Mouse (Mus musculus) MEL (cell line): ENCODE results near the gene Cldn1.

Source experiments
- CTCF ChIP-seq, 3 experiments: IDR thresholded peaks in 2 of 3; conservative IDR thresholded peaks in 1 of 3; 2 replicates each; pipeline ENCODE4 v1.5.1; 2011 to 2012; ENCODE audit warnings: low read length in 3 of 3, low read depth in 2 of 3, mild to moderate bottlenecking in 2 of 3, improper control_type of control experiment in 1 of 3, inconsistent platforms in 1 of 3, mixed read lengths in 1 of 3, moderate library complexity in 1 of 3; ENCODE audit not compliant: control insufficient read depth in 1 of 3, insufficient read depth in 1 of 3, poor library complexity in 1 of 3, severe bottlenecking in 1 of 3
- E2F4 ChIP-seq: IDR thresholded peaks from 2 replicates; pipeline ENCODE4 v1.6.1; 2011; ENCODE audit warnings: low read depth, low read length, improper control_type of control experiment, borderline replicate concordance
- GATA1 ChIP-seq: IDR thresholded peaks from 2 replicates; pipeline ENCODE4 v1.6.1; 2011; ENCODE audit warnings: low read depth, low read length, improper control_type of control experiment
- HCFC1 ChIP-seq: IDR thresholded peaks from 2 replicates; pipeline ENCODE4 v1.6.1; 2012; ENCODE audit warnings: low read depth, mild to moderate bottlenecking, inconsistent platforms, low read length, improper control_type of control experiment, moderate library complexity
- JUND ChIP-seq: IDR thresholded peaks from 2 replicates; pipeline ENCODE4 v1.6.1; 2011; ENCODE audit warnings: low read depth, mild to moderate bottlenecking, improper control_type of control experiment, low read length
- MAFK ChIP-seq: IDR thresholded peaks from 2 replicates; pipeline ENCODE4 v1.6.1; 2011; ENCODE audit warnings: low read depth, mild to moderate bottlenecking, low read length, improper control_type of control experiment, borderline replicate concordance
- MAZ ChIP-seq: IDR thresholded peaks from 2 replicates; pipeline ENCODE4 v1.6.1; 2012; ENCODE audit warnings: low read depth, mild to moderate bottlenecking, inconsistent platforms, low read length, improper control_type of control experiment
- POLR2A ChIP-seq, 2 experiments: IDR thresholded peaks; 2 replicates each; pipeline ENCODE4 v1.6.1; 2011 to 2012; ENCODE audit warnings: low read length in 2 of 2, mild to moderate bottlenecking in 2 of 2, control low read depth in 1 of 2, improper control_type of control experiment in 1 of 2, low read depth in 1 of 2, moderate library complexity in 1 of 2; ENCODE audit not compliant: control insufficient read depth in 1 of 2, insufficient read depth in 1 of 2, poor library complexity in 1 of 2
- POLR2AphosphoS2 ChIP-seq: IDR thresholded peaks from 2 replicates; pipeline ENCODE4 v1.6.1; 2011; ENCODE audit warnings: low read length, improper control_type of control experiment
- SIN3A ChIP-seq: IDR thresholded peaks from 2 replicates; pipeline ENCODE4 v1.6.1; 2012; ENCODE audit warnings: low read length, improper control_type of control experiment, inconsistent platforms
- SMC3 ChIP-seq: IDR thresholded peaks from 2 replicates; pipeline ENCODE4 v1.6.1; 2011; ENCODE audit warnings: low read depth, low read length, improper control_type of control experiment
- USF1 ChIP-seq: IDR thresholded peaks from 2 replicates; pipeline ENCODE4 v1.6.1; 2014; ENCODE audit warnings: low read depth, mild to moderate bottlenecking, inconsistent platforms, low read length, improper control_type of control experiment, moderate library complexity
- ZNF384 ChIP-seq: IDR thresholded peaks from 2 replicates; pipeline ENCODE4 v1.6.1; 2012; ENCODE audit warnings: low read depth, mild to moderate bottlenecking, inconsistent platforms, low read length, improper control_type of control experiment

- TF ChIP-seq GATA1 (no peak), CTCF (IDR thresholded peaks at IDR 0.05 in 2 of 3, conservative IDR thresholded peaks at IDR 0.05 in 1 of 3; ENCODE audit: control insufficient read depth in 1 of 3, insufficient read depth in 1 of 3, low read depth in 2 of 3, low read length in 3 of 3, poor library complexity in 1 of 3, severe bottlenecking in 1 of 3) (no peak), JUND (no peak), SIN3A (no peak), HCFC1 (no peak), MAZ (no peak), POLR2A (IDR thresholded peaks at IDR 0.05; ENCODE audit: control insufficient read depth in 1 of 2, insufficient read depth in 1 of 2, low read depth in 1 of 2, low read length in 2 of 2, poor library complexity in 1 of 2) (no peak), MAFK (no peak), USF1 (no peak), E2F4 (no peak), POLR2AphosphoS2 (no peak), SMC3 (no peak), ZNF384 (no peak)
These were observed 12.5 kb upstream of the Cldn1 start for GRCm38 (mm10) chr16:26384112-26384649.
